1 mouse cellular context compared by ENCODE assay signal in genomic region chr19:6104476-6104875, GRCm38 (mm10).
TF ChIP-seq lines count a peak whose summit lies in the region.

No protein-coding gene starts in this region.

TF ChIP-seq in MEL, 35 proteins besides CTCF, POLR2A, EP300 and RAD21:
- 0 out of 2 replicates have a peak, but pooled peaks have one; percentile 37 for TF ChIP-seq NELFE (IDR thresholded peaks at IDR 0.05; ENCODE audit: low read depth, low read length)
- peak; percentile 48; the same call in 1 of the 2 replicates for TF ChIP-seq MXI1 (IDR thresholded peaks at IDR 0.05; ENCODE audit: low read depth, low read length)
- TF ChIP-seq HCFC1 (IDR thresholded peaks at IDR 0.05; ENCODE audit: low read depth, low read length): peak; percentile 13; the same call in 1 of the 2 replicates
- 0 out of 2 replicates have a peak, but pooled peaks have one; percentile 15 for TF ChIP-seq MAZ (IDR thresholded peaks at IDR 0.05; ENCODE audit: low read depth, low read length)
- TF ChIP-seq CHD2 (IDR thresholded peaks at IDR 0.05; ENCODE audit: low read length): no peak
- TF ChIP-seq SIN3A (IDR thresholded peaks at IDR 0.05; ENCODE audit: low read length): peak; percentile 74; the same call in 1 of the 2 replicates
- peak; percentile 67 for TF ChIP-seq GATA1 (IDR thresholded peaks at IDR 0.05; ENCODE audit: low read depth, low read length)
- TF ChIP-seq RCOR1 (IDR thresholded peaks at IDR 0.05; ENCODE audit: low read depth, low read length): no peak
- TF ChIP-seq GABPA (IDR thresholded peaks at IDR 0.05; ENCODE audit: low read depth, low read length): no peak; the same call in 1 of the 2 replicates
- TF ChIP-seq TCF12 (IDR thresholded peaks at IDR 0.05; ENCODE audit: low read depth, low read length): peak; percentile 69; the same call in 1 of the 2 replicates
- TF ChIP-seq ETS1 (IDR thresholded peaks at IDR 0.05; ENCODE audit: low read depth, low read length): peak; percentile 62
- TF ChIP-seq TAL1 (IDR thresholded peaks at IDR 0.05; ENCODE audit: low read length): peak; percentile 8; the same call in 1 of the 2 replicates
- no peak for TF ChIP-seq E2F4 (IDR thresholded peaks at IDR 0.05; ENCODE audit: borderline replicate concordance, low read depth, low read length)
